Mouse (Mus musculus) spleen, adult 12 weeks (tissue): ENCODE results near the gene Gab1.

ENCODE experiments used
- DNase-seq: peaks from one replicate; pipeline ENCODE4 v3.0.0; 2022; ENCODE audit warnings: low spot score

Gene Gab1

GRCm38 (mm10) chr8:80843744-80844434 lies 36.4 kb downstream of the Gab1 start:
- DNase-seq, result no peak

DNA sequence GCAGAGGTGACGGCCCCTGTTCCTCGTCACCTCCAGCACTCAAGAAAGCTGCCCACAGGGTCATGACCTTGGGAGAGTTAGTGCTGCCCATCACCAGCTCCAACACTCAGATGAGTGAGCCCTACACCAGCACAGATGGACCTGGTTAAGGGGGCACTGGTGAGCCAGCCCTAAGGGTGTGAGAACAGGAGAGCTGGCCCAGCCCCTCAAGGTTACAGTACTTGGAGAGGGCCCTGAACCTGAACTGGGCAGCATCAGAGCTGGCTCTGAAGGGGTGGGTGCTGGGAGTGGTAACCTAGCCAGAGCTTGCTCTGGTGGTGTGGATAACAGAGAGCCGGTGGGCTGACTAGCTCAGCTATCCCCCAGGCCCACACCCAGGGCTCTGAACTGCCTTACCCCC lies 37.8 kb downstream of the Gab1 start:
- DNase-seq, result no peak

DNA sequence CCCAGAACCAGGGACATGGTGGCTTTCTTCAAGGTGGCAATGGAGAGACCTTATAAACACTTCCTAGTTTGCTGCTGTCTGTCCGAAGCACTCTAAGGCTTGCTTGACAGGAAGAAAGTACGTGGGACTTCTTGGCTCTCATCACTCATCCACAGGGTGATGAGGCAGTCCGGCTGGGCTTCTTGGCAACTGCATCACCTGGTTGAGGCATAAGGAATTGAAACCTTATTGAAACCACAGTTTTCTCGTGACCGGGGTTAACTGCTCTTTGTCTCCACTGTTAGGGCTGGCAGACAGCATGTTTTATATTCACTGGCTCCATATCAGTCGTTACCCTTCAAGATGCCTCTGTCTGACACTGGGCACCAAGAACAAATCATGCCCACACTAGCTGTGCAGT lies 40.2 kb downstream of the Gab1 start:
- no peak for DNase-seq

DNA sequence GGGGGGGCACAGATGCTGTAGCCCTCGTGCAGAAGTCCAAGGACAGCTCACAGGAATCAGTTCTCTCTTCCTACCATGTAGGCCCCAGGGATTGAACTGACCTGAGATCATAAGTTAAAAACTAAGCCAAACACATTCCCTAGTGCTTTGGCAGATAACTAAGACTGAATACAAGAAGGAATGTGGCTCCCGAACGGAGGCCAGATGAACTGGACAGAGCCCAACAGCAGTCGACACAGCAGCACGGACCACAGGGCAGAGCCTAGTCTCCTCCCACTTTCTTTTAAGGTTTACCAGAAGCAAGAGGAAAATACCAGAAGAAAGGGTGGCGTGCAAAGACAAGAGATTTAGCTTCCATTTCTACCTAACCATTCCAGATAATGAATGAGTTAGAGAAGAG lies 42.1 kb downstream of the Gab1 start:
- DNase-seq, result no peak

GRCm38 (mm10) chr8:80835401-80835800 lies 44.9 kb downstream of the Gab1 start:
- no peak for DNase-seq

GRCm38 (mm10) chr8:80834443-80834842 lies 45.9 kb downstream of the Gab1 start:
- no peak for DNase-seq

- no peak for DNase-seq
Observed at GRCm38 (mm10) chr8:80832534-80832933, 47.8 kb downstream of the Gab1 start.

DNA sequence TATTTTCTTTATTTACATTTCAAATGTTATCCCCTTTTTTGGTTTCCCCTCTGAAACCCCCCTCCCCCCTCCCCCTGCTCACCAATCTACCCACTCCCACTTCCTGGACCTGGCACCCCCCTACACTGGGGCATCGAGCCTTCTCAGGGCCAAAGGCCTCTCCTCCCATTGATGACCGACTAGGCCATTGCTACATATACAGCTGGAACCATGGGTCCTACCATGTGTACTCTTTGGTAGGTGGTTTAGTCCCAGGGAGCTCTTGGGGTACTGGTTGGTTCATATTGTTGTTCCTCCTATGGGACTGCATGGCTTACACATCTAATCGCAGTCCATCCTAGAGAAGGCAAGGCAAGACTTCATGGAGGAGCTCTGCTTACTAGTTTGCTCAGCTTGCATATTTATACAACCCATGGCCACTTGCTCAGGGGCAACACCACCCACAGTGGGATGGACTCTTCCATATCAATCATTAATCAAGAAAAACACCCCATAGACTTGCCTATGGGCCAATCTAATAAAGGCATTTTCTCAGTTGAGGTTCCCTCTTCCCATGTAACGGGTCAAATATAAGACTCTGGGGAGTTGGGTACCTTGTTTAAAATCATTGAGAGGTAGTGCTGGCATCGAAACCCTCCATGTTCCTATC lies 48.3 kb downstream of the Gab1 start:
- DNase-seq, result no peak

- no peak for DNase-seq
Observed at GRCm38 (mm10) chr8:80830724-80831566, 49.4 kb downstream of the Gab1 start.

- DNase-seq, result no peak
Observed at GRCm38 (mm10) chr8:80830141-80830540, 50.2 kb downstream of the Gab1 start.

GRCm38 (mm10) chr8:80826996-80827395 lies 53.3 kb downstream of the Gab1 start:
- no peak for DNase-seq

DNA sequence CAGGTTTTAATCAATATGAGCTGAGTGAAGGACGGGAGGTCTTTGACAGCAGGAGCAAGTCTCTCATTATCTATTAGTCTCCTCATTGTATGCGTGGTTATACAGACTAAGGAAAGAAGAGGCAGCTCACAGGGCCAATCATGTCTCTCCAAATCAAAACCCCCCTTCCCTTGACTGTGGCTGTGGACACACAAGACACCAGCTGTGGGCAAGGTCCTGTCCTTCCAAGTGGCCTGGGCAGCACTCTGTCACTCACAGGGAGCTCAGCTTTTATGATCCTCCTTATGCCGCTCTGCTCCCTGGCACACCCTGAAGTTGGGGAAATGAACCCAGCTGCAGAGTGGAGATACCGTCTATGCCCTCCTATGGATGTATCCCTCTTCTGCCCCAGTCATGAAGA lies 55.2 kb downstream of the Gab1 start:
- no peak for DNase-seq

DNA sequence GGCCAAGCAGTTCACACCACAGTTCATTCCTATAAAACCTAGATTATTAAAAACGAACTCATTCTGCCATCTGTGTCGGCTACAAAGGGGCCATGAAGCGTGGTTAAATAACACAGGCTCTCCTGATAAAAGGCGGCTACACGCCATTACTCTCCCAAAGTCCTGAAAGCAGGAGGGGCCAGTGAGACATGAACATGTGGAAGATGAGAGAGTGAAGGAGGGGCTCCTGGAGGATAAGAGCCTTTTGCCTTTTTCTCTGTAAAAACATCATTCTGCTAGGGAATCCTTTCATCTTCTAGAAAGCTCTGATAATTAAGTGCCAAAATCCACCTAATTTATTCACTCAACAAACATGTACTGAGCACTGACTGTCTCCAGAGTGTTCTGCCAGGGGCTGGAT lies 55.9 kb downstream of the Gab1 start:
- DNase-seq, result no peak

DNA sequence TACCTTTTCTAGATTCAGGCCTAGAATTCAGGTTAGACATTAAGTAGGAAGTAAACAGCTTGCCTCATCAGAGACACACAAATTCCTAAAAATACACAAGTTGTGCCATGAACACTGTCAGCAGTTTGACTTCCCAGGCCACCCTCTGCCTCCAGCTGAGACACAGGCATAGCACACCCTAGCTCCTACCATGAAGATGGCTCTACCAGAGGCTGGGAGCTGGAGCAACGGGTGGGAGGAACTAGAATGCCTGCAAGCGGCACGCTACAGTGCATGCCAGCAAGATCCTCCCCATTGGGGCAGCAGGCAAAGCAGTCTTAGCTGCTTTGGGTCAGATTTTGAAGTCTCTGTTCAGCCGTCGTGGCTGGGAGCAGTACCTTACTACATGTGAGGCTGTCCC lies 57.1 kb downstream of the Gab1 start:
- DNase-seq, result no peak

DNA sequence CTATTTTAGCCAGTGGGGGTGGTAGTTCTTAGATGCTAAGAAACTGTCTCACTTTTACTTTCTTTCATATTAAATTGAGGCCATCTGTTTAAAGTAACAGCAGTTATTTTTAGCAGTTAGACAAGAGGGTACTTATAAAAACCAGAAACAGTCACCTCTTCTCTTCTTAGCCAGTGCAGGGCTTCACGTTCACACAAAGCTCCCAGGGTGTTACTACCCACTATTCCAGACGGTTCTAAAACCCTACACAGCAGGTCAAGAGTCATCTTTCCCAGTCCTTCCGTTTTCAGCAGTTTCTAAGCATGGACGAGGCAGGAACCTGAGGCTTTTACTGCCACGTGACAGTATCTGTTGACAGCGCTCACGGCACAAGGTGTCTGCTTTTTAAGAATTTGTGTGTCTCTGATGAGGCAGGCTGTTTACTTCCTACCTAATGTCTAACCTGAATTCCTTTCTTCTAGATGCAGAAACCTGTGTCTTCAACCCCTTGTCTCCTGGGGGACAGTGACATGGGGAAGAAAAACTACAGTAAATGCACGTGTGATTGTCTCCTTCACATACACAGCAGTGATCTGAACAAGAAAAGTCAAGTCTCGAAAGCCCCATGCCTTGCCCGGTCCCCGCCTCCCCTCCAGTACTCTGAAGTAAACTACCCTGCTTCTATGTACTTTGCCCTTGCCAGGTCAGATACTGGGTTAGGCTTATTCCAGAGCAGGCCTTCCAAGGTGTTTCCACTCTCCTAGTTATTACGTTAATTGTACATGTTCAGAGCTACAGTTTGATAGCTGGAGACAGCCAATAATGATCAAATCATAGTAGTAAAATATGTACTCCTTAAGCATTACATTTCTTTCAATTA lies 58.7 kb downstream of the Gab1 start:
- no peak for DNase-seq

- no peak for DNase-seq
Observed at GRCm38 (mm10) chr8:80818978-80819377, 61.3 kb downstream of the Gab1 start.

GRCm38 (mm10) chr8:80817065-80817464 lies 63.3 kb downstream of the Gab1 start:
- DNase-seq, result no peak

- no peak for DNase-seq
Observed at GRCm38 (mm10) chr8:80815179-80815578, 65.1 kb downstream of the Gab1 start.

GRCm38 (mm10) chr8:80814087-80814791 lies 66.1 kb downstream of the Gab1 start:
- DNase-seq, result no peak

GRCm38 (mm10) chr8:80813439-80813838 lies 66.9 kb downstream of the Gab1 start:
- DNase-seq, result no peak

- no peak for DNase-seq
Observed at GRCm38 (mm10) chr8:80811591-80811991, 68.7 kb downstream of the Gab1 start.
